ENCODE assay signal across 8 mouse cellular contexts in genomic region chr3:84220748-84221147, GRCm38 (mm10). TPM values are rescaled to one million over a fixed set of nuclear protein-coding genes. Genes with fewer than 3 reads are reported as not detected.
DNase-seq lines count a peak whose midpoint lies in the region; ATAC-seq and TF ChIP-seq lines count a peak whose summit lies in the region.

No protein-coding gene starts in this region.

- H3K36me3 ChIP-seq in forebrain, embryonic 10.5 days (replicated peaks) = no peaks in the 10 kb centered on the region
- H3K36me3 ChIP-seq in heart, embryonic 15.5 days = no peaks in the 10 kb centered on the region
- H3K36me3 ChIP-seq in liver, embryonic 14.5 days (replicated peaks; ENCODE audit: control insufficient read depth, insufficient read depth, low read depth) = no peaks in the 10 kb centered on the region
- peaks cover 5% of the 10 kb centered on the region; the same call in 1 of the 2 replicates for H3K36me3 ChIP-seq in neural tube, embryonic 12.5 days

- peaks cover 4% of the 10 kb centered on the region; the same call in 1 of the 2 replicates for H3K27me3 ChIP-seq in forebrain, embryonic 10.5 days (ENCODE audit: poor library complexity, severe bottlenecking)
- H3K27me3 ChIP-seq in heart, embryonic 15.5 days = peaks cover 5% of the 10 kb centered on the region; the same call in 1 of the 2 replicates
- H3K27me3 ChIP-seq in liver, embryonic 14.5 days (ENCODE audit: control insufficient read depth, insufficient read depth, low read length) = peaks cover 11% of the 10 kb centered on the region
- H3K27me3 ChIP-seq in neural tube, embryonic 12.5 days (replicated peaks) = no peaks in the 10 kb centered on the region

- peaks cover 54% of the 10 kb centered on the region for H3K4me1 ChIP-seq in forebrain, embryonic 10.5 days
- H3K4me1 ChIP-seq in heart, embryonic 15.5 days (replicated peaks) = peaks cover 14% of the 10 kb centered on the region
- H3K4me1 ChIP-seq in liver, embryonic 14.5 days (replicated peaks; ENCODE audit: control insufficient read depth in 2 of 2, insufficient read depth in 2 of 2, low read length in 1 of 2) = peaks cover 0 to 3% of the 10 kb centered on the region in 2 experiments; a peak in 2 of 4 replicates
- H3K4me1 ChIP-seq in neural tube, embryonic 12.5 days = peaks cover 50% of the 10 kb centered on the region

- TF ChIP-seq EP300 in liver, embryonic 14.5 days (IDR thresholded peaks at IDR 0.05; ENCODE audit: low read depth) = no peak

- peak; percentile 50; the same call in 1 of the 2 replicates for ATAC-seq in heart, embryonic 15.5 days (replicated peaks; ENCODE audit: insufficient number of reproducible peaks, insufficient read depth, low FRiP score, low read depth)
- no peak for ATAC-seq in liver, embryonic 14.5 days (ENCODE audit: insufficient read depth)
- ATAC-seq in neural tube, embryonic 12.5 days (ENCODE audit: low FRiP score, low read depth) = peak; percentile 79

- H3K9ac ChIP-seq in heart, embryonic 15.5 days = peak overlapping the region; percentile 57
- no peak overlapping the region for H3K9ac ChIP-seq in liver, embryonic 14.5 days (replicated peaks)
- H3K9ac ChIP-seq in neural tube, embryonic 12.5 days = peak overlapping the region; percentile 60

- no peaks in the 10 kb centered on the region for H3K9me3 ChIP-seq in forebrain, embryonic 10.5 days
- H3K9me3 ChIP-seq in heart, embryonic 15.5 days (replicated peaks) = no peaks in the 10 kb centered on the region
- no peaks in the 10 kb centered on the region for H3K9me3 ChIP-seq in liver, embryonic 14.5 days (ENCODE audit: control insufficient read depth, low read length)
- no peaks in the 10 kb centered on the region for H3K9me3 ChIP-seq in neural tube, embryonic 12.5 days

- peak overlapping the region; percentile 70 for H3K4me3 ChIP-seq in forebrain, embryonic 10.5 days
- H3K4me3 ChIP-seq in heart, embryonic 15.5 days = peak overlapping the region; percentile 56
- peak overlapping the region in 1 of 2 experiments; percentile 45; a peak in 2 of 4 replicates for H3K4me3 ChIP-seq in liver, embryonic 14.5 days (ENCODE audit: insufficient read depth in 1 of 2, low read depth in 2 of 2, low read length in 2 of 2)
- H3K4me3 ChIP-seq in neural tube, embryonic 12.5 days = peak overlapping the region; percentile 42

- peak overlapping the region; percentile 90 for H3K27ac ChIP-seq in forebrain, embryonic 10.5 days
- H3K27ac ChIP-seq in heart, embryonic 15.5 days = no peak overlapping the region
- no peak overlapping the region for H3K27ac ChIP-seq in liver, embryonic 14.5 days
- H3K27ac ChIP-seq in neural tube, embryonic 12.5 days = peak overlapping the region; percentile 72

- TF ChIP-seq CTCF in liver, embryonic 14.5 days (IDR thresholded peaks at IDR 0.05; ENCODE audit: low read depth) = no peak

- H3K4me2 ChIP-seq in heart, embryonic 15.5 days = peak overlapping the region; percentile 89
- peak overlapping the region; percentile 42 for H3K4me2 ChIP-seq in liver, embryonic 14.5 days (ENCODE audit: low read depth)
- peak overlapping the region; percentile 65 for H3K4me2 ChIP-seq in neural tube, embryonic 12.5 days (replicated peaks)

- peak; percentile 22 for DNase-seq in CD4-positive helper T cell, adult 2 months (ENCODE audit: low read depth, low spot score)
- DNase-seq in adrenal gland, postnatal 4 days (ENCODE audit: low spot score in 2 of 2) = peak; percentile 19 to 35
- DNase-seq in forebrain, embryonic 10.5 days (ENCODE audit: extremely low spot score, low spot score) = peak; percentile 72
- DNase-seq in kidney, postnatal 25 days = peak; percentile 60 to 73
- DNase-seq in liver, embryonic 14.5 days (ENCODE audit: low read depth in 3 of 3, low spot score in 3 of 3) = no peak
- peak; percentile 52 to 70 for DNase-seq in urinary bladder, postnatal 4 days (ENCODE audit: low spot score in 2 of 2)

- under 1% methylated on average over 11 of the region's 11 CpGs for WGBS in forebrain, embryonic 10.5 days
- under 1% methylated on average over 11 of the region's 11 CpGs for WGBS in heart, embryonic 15.5 days
- WGBS in liver, embryonic 14.5 days (ENCODE audit: insufficient replicate concordance) = 3% methylated on average over 11 of the region's 11 CpGs
- WGBS in neural tube, embryonic 12.5 days = under 1% methylated on average over 11 of the region's 11 CpGs

RNA-seq across cellular contexts. Expression of gene Gm6525, which starts 46.8 kb away (rescaled TPM):
- total RNA-seq in adrenal gland, postnatal 4 days (2021) = not detected
- 0.87 and 1.5 TPM in 2 replicates for polyA plus RNA-seq in forebrain, embryonic 10.5 days (2016; fragmentation: Nextera tagmentation; extraction: Ambion mirVana)
- 0.46 and 0.60 TPM in 2 replicates for polyA plus RNA-seq in heart, embryonic 15.5 days (2015; fragmentation: Nextera tagmentation; extraction: Ambion mirVana)
- polyA plus RNA-seq in liver, embryonic 14.5 days (2012; rRNA removed) = 0.17 TPM in 1 of 2 replicates, not detected in the other
- polyA plus RNA-seq in liver, embryonic 14.5 days (2014; fragmentation: Nextera tagmentation; extraction: Ambion mirVana) = 0.37 TPM in 1 of 2 replicates, not detected in the other
- 2.2 and 2.6 TPM in 2 replicates for polyA plus RNA-seq in neural tube, embryonic 12.5 days (2016; fragmentation: Nextera tagmentation; extraction: Ambion mirVana)

Comparison
In these comparisons a context has a peak if more than half of its experiments do, and no peak if none do; other contexts are left out.
1. DNase-seq: peak in CD4-positive helper T cell, adult 2 months (single experiment), adrenal gland, postnatal 4 days (2 of 2), forebrain, embryonic 10.5 days (single experiment), kidney, postnatal 25 days (2 of 2) and urinary bladder, postnatal 4 days (2 of 2); none in liver, embryonic 14.5 days (0 of 3).
2. H3K27ac ChIP-seq: peak in forebrain, embryonic 10.5 days (single experiment) and neural tube, embryonic 12.5 days (single experiment); none in heart, embryonic 15.5 days (single experiment) and liver, embryonic 14.5 days (single experiment).
3. Peak in every context shown above with its lines, with median percentiles within 50 percentile points of each other: H3K4me2 ChIP-seq.